Mouse (Mus musculus): ENCODE data around the gene Ulk3. TPM values are rescaled to one million over a fixed set of nuclear protein-coding genes. Genes with fewer than 3 reads are reported as not detected.
A peak's percentile ranks its signal among the peaks of the same experiment; 100 is the strongest.

Gene Ulk3
- polyA plus RNA-seq, 1 experiment from 2014 or later, result 12.8 TPM

DNA sequence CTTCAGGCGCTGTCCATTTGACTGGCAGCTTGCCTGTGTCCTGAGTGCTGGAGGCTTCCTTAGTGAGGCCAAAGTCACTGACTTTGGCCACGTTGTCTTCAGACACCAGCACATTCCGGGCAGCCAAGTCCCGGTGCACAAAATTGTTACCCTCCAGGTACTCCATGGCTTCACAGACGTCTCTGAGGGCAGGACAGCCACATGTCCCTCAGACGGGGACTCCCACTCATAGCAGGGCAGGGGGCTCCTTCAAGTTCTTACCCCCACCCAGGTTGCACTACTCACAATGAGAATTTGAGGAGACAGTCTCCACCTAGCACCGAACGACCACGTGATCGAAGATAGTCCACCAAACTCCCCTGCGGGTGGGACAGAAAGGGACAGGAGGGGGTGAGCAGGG is 38.6 kb downstream of the Ulk3 start:
- Histone ChIP-seq H3K36me3 (replicated peaks) (peaks cover 89% of the 10 kb centered on the region), H3K4me1 (peaks cover 20% of the 10 kb centered on the region), H3K9me3 (no peaks in the 10 kb centered on the region), H3K4me3 (no peak overlapping the region), H3K27me3 (ENCODE audit: poor library complexity, severe bottlenecking) (no peaks in the 10 kb centered on the region), H3K27ac (no peak overlapping the region)
- WGBS, result 92% methylated on average over 11 of the region's 11 CpGs
- DNase-seq (ENCODE audit: extremely low spot score, low spot score), result no peak

DNA sequence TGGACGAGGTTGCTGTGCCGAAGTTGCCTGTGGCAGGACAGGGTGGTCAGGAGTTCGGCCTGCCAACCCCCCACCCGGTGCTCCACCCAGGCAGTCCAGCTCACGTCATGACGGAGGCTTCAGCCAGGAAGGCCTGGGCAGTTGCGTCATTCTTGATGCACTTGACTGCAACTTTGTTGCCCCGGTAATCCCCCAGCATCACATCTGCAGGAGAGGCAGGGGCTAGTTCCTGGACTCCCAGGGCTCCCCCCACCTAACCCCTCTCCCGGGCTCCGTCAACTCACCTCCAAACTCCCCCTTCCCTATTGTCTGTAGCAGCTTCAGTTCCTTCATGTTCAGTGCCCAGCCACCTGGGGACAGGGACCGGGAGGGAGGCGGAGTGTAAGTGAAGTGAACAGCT is 39.5 kb downstream of the Ulk3 start:
- 94% methylated on average over 12 of the region's 12 CpGs for WGBS
- no peak overlapping the region for H3K27ac ChIP-seq
- no peaks in the 10 kb centered on the region for H3K9me3 ChIP-seq
- H3K36me3 ChIP-seq (replicated peaks), result peaks cover 97% of the 10 kb centered on the region
- H3K4me3 ChIP-seq, result no peak overlapping the region; the same call in 1 of the 2 replicates
- H3K27me3 ChIP-seq (ENCODE audit: poor library complexity, severe bottlenecking), result no peaks in the 10 kb centered on the region
- H3K4me1 ChIP-seq, result peaks cover 24% of the 10 kb centered on the region
- DNase-seq (ENCODE audit: extremely low spot score, low spot score), result no peak

GRCm38 (mm10) chr9:57629118-57629874 is 40.0 kb downstream of the Ulk3 start:
- Histone ChIP-seq H3K4me1 (peaks cover 26% of the 10 kb centered on the region), H3K9me3 (no peaks in the 10 kb centered on the region), H3K36me3 (replicated peaks) (peaks cover 97% of the 10 kb centered on the region), H3K4me3 (no peak overlapping the region; the same call in 1 of the 2 replicates), H3K27me3 (ENCODE audit: poor library complexity, severe bottlenecking) (no peaks in the 10 kb centered on the region), H3K27ac (no peak overlapping the region)
- peak; percentile 76 for DNase-seq (ENCODE audit: extremely low spot score, low spot score)
- WGBS, result 75% methylated on average over 14 of the region's 14 CpGs

GRCm38 (mm10) chr9:57633481-57634024 is 44.3 kb downstream of the Ulk3 start:
- Histone ChIP-seq H3K27ac (no peak overlapping the region), H3K9me3 (no peaks in the 10 kb centered on the region), H3K36me3 (replicated peaks) (peaks cover 73% of the 10 kb centered on the region), H3K27me3 (ENCODE audit: poor library complexity, severe bottlenecking) (no peaks in the 10 kb centered on the region), H3K4me1 (peaks cover 32% of the 10 kb centered on the region), H3K4me3 (no peak overlapping the region)
- DNase-seq (ENCODE audit: extremely low spot score, low spot score), result no peak
- WGBS, result 46% methylated on average over 4 of the region's 4 CpGs

- Histone ChIP-seq H3K4me1 (peaks cover 69% of the 10 kb centered on the region), H3K9me3 (no peaks in the 10 kb centered on the region), H3K4me3 (no peak overlapping the region), H3K36me3 (replicated peaks) (peaks cover 50% of the 10 kb centered on the region), H3K27me3 (ENCODE audit: poor library complexity, severe bottlenecking) (no peaks in the 10 kb centered on the region), H3K27ac (peak overlapping the region; percentile 72)
- no peak for DNase-seq (ENCODE audit: extremely low spot score, low spot score)
- WGBS, result 69% methylated on average over 3 of the region's 3 CpGs
These were observed 48.0 kb downstream of the Ulk3 start for GRCm38 (mm10) chr9:57637272-57637671.

GRCm38 (mm10) chr9:57637741-57638322 is 48.6 kb downstream of the Ulk3 start:
- Histone ChIP-seq H3K27me3 (ENCODE audit: poor library complexity, severe bottlenecking) (no peaks in the 10 kb centered on the region), H3K27ac (peak overlapping the region; percentile 72), H3K9me3 (no peaks in the 10 kb centered on the region), H3K4me3 (no peak overlapping the region; the same call in 1 of the 2 replicates), H3K36me3 (replicated peaks) (peaks cover 53% of the 10 kb centered on the region), H3K4me1 (peaks cover 74% of the 10 kb centered on the region)
- DNase-seq (ENCODE audit: extremely low spot score, low spot score), result no peak
- WGBS, result 54% methylated on average over 6 of the region's 6 CpGs

- H3K9me3 ChIP-seq, result no peaks in the 10 kb centered on the region
- H3K4me3 ChIP-seq, result peak overlapping the region; percentile 13
- H3K4me1 ChIP-seq, result peaks cover 77% of the 10 kb centered on the region
- H3K27me3 ChIP-seq (ENCODE audit: poor library complexity, severe bottlenecking), result no peaks in the 10 kb centered on the region
- peak overlapping the region; percentile 72 for H3K27ac ChIP-seq
- 40% methylated on average over 8 of the region's 8 CpGs for WGBS
- peaks cover 45% of the 10 kb centered on the region for H3K36me3 ChIP-seq (replicated peaks)
- DNase-seq (ENCODE audit: extremely low spot score, low spot score), result no peak
These were observed 49.6 kb downstream of the Ulk3 start for GRCm38 (mm10) chr9:57638651-57639459.

GRCm38 (mm10) chr9:57639661-57640328 is 50.5 kb downstream of the Ulk3 start:
- H3K4me1 ChIP-seq, result peaks cover 78% of the 10 kb centered on the region
- H3K9me3 ChIP-seq, result no peaks in the 10 kb centered on the region
- H3K36me3 ChIP-seq (replicated peaks), result peaks cover 37% of the 10 kb centered on the region
- DNase-seq (ENCODE audit: extremely low spot score, low spot score), result no peak
- H3K27me3 ChIP-seq (ENCODE audit: poor library complexity, severe bottlenecking), result no peaks in the 10 kb centered on the region
- 74% methylated on average over 5 of the region's 5 CpGs for WGBS
- peak overlapping the region; percentile 72 for H3K27ac ChIP-seq
- peak overlapping the region; percentile 19; the same call in 1 of the 2 replicates for H3K4me3 ChIP-seq

DNA sequence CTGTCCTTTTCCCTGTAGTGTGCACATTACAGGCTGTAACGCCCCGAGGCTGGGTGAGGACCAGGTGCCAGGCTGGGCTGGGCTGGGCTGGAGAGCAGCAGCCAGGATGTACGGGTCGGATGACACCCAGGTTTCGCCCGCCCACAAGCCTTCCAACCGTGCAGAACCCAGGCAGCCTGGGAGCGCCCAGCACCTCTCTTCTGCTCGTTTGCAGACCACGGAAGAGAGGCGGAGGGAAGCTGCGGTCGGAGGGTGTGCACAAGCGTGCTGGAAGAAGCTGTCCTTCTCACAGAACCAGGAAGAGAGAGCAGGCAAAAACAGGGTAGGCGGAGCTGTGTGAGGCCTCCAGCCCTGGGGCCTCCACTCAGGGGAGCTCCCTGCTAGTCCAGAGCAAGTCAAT is 51.1 kb downstream of the Ulk3 start:
- Histone ChIP-seq H3K4me3 (peak overlapping the region; percentile 19), H3K27me3 (ENCODE audit: poor library complexity, severe bottlenecking) (no peaks in the 10 kb centered on the region), H3K9me3 (no peaks in the 10 kb centered on the region), H3K27ac (peak overlapping the region; percentile 51), H3K36me3 (replicated peaks) (peaks cover 36% of the 10 kb centered on the region), H3K4me1 (peaks cover 80% of the 10 kb centered on the region)
- no peak for DNase-seq (ENCODE audit: extremely low spot score, low spot score)
- 24% methylated on average over 15 of the region's 15 CpGs for WGBS

DNA sequence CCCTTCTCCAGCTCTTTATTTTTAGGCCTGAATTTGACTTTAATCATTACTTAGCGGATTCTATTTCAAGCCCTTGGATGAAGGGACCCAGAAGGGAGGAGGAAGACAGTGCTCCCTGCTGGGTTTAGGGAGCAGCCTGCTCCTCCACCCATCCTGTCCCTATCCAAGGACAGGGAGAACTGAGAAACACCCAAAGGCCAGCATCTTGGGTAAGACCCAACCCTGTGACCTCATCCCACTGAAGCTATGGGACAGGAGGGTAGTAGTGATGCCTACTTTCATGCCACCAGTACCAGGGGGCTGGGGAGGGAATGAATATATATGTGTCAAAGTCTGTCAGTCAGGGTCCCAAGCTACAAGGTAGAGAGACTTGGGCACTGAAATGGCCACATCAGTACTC is 51.8 kb downstream of the Ulk3 start:
- DNase-seq (ENCODE audit: extremely low spot score, low spot score), result no peak
- Histone ChIP-seq H3K27me3 (ENCODE audit: poor library complexity, severe bottlenecking) (no peaks in the 10 kb centered on the region), H3K27ac (no peak overlapping the region), H3K4me1 (peaks cover 86% of the 10 kb centered on the region), H3K36me3 (replicated peaks) (peaks cover 32% of the 10 kb centered on the region), H3K9me3 (no peaks in the 10 kb centered on the region), H3K4me3 (no peak overlapping the region)
- WGBS, result 74% methylated on average over 1 of the region's 1 CpGs

- no peak for DNase-seq (ENCODE audit: extremely low spot score, low spot score)
- Histone ChIP-seq H3K4me1 (peaks cover 88% of the 10 kb centered on the region), H3K4me3 (no peak overlapping the region; the same call in 1 of the 2 replicates), H3K36me3 (replicated peaks) (peaks cover 28% of the 10 kb centered on the region), H3K9me3 (no peaks in the 10 kb centered on the region), H3K27ac (no peak overlapping the region), H3K27me3 (ENCODE audit: poor library complexity, severe bottlenecking) (0 out of 2 replicates have a peak, but pooled peaks cover 2% of the 10 kb centered on the region)
- WGBS, result 93% methylated on average over 13 of the region's 13 CpGs
These were observed 52.7 kb downstream of the Ulk3 start for GRCm38 (mm10) chr9:57641775-57642550.
